Mouse (Mus musculus) heart, embryonic 13.5 days (tissue): ENCODE measurements around the gene Zfp385a. TPM values are rescaled to one million over a fixed set of nuclear protein-coding genes. Genes with fewer than 3 reads are reported as not detected.

ENCODE experiments used
- ATAC-seq: fragments of 200-750 bp; cut with Nextera tagmentation; 2 replicates; pipeline ENCODE4 v1.8.0; 2017; ENCODE audit warnings: moderate TSS enrichment; ENCODE audit not compliant: insufficient number of reproducible peaks, low FRiP score, low TSS enrichment; ENCODE audit errors: extremely low read depth
- H3K27ac ChIP-seq: fragments of 300-500 bp; sonication (generic); replicated peaks from 2 replicates; pipeline ENCODE4 v1.5.1; 2015; ENCODE audit warnings: moderate library complexity, mild to moderate bottlenecking, inconsistent platforms
- H3K27me3 ChIP-seq: fragments of 300-500 bp; sonication (generic); replicated peaks from 2 replicates; pipeline ENCODE4 v1.6.1; 2015; ENCODE audit warnings: mild to moderate bottlenecking, inconsistent platforms
- H3K36me3 ChIP-seq: fragments of 300-500 bp; sonication (generic); 2 replicates; pipeline ENCODE4 v1.6.1; 2015; ENCODE audit warnings: mild to moderate bottlenecking, inconsistent platforms
- H3K4me1 ChIP-seq: fragments of 300-500 bp; sonication (generic); 2 replicates; pipeline ENCODE4 v1.6.1; 2015; ENCODE audit warnings: inconsistent platforms
- H3K4me2 ChIP-seq: fragments of 300-500 bp; sonication (generic); 2 replicates; pipeline ENCODE4 v1.6.1; 2015; ENCODE audit warnings: inconsistent platforms, mild to moderate bottlenecking, moderate library complexity
- H3K4me3 ChIP-seq: fragments of 300-500 bp; sonication (generic); 2 replicates; pipeline ENCODE4 v1.5.1; 2015; ENCODE audit warnings: moderate library complexity, mild to moderate bottlenecking, inconsistent platforms
- H3K9ac ChIP-seq: fragments of 300-500 bp; sonication (generic); 2 replicates; pipeline ENCODE4 v1.6.1; 2015; ENCODE audit warnings: inconsistent platforms, mild to moderate bottlenecking, moderate library complexity
- H3K9me3 ChIP-seq: fragments of 300-500 bp; sonication (generic); 2 replicates; pipeline ENCODE4 v1.6.1; 2016; ENCODE audit warnings: inconsistent platforms
- whole genome bisulfite sequencing: fragments of 180-500 bp; shearing (Covaris S2); methylation state at CpG from one replicate; pipeline ENCODE4 v1.1.7; 2015; ENCODE audit warnings: mixed read lengths; 5-methylcytosine and 5-hydroxymethylcytosine counted together
- polyA plus RNA-seq: library from polyadenylated mRNA; unstranded; fragments of >200 nt; fragmentation: Nextera tagmentation; extraction: Ambion mirVana; gene quantifications from 2 replicates; pipeline ENCODE4 v1.2.1, GENCODE M21; 2015

Gene Zfp385a
- polyA plus RNA-seq, 1 experiment from 2014 or later = 8.9 TPM

GRCm38 (mm10) chr15:103335488-103336235 is 4.2 kb downstream of the Zfp385a start:
- no peak overlapping the region for H3K4me3 ChIP-seq
- no peak overlapping the region for H3K4me2 ChIP-seq
- no peaks in the 10 kb centered on the region for H3K36me3 ChIP-seq
- no peak overlapping the region for H3K9ac ChIP-seq
- peaks cover 50% of the 10 kb centered on the region for H3K27me3 ChIP-seq
- 26% methylated on average over 7 of the region's 7 CpGs for WGBS
- no peak for ATAC-seq
- H3K27ac ChIP-seq = no peak overlapping the region
- peaks cover 31% of the 10 kb centered on the region for H3K4me1 ChIP-seq
- H3K9me3 ChIP-seq = no peaks in the 10 kb centered on the region

- H3K36me3 ChIP-seq = no peaks in the 10 kb centered on the region
- no peak overlapping the region for H3K27ac ChIP-seq
- no peak for ATAC-seq
- peaks cover 25% of the 10 kb centered on the region for H3K4me1 ChIP-seq
- no peak overlapping the region for H3K9ac ChIP-seq
- 48% methylated on average over 3 of the region's 3 CpGs for WGBS
- H3K4me3 ChIP-seq = no peak overlapping the region
- peaks cover 43% of the 10 kb centered on the region for H3K27me3 ChIP-seq
- no peaks in the 10 kb centered on the region for H3K9me3 ChIP-seq
- no peak overlapping the region for H3K4me2 ChIP-seq
Measured at GRCm38 (mm10) chr15:103335040-103335439, 4.9 kb downstream of the Zfp385a start.

- no peak for ATAC-seq
- Histone ChIP-seq H3K36me3 (no peaks in the 10 kb centered on the region), H3K4me3 (no peak overlapping the region), H3K9me3 (no peaks in the 10 kb centered on the region), H3K4me2 (no peak overlapping the region), H3K27ac (no peak overlapping the region), H3K27me3 (peaks cover 35% of the 10 kb centered on the region), H3K9ac (no peak overlapping the region), H3K4me1 (peaks cover 17% of the 10 kb centered on the region)
- WGBS = 36% methylated on average over 2 of the region's 2 CpGs
Measured at GRCm38 (mm10) chr15:103334194-103334593, 5.7 kb downstream of the Zfp385a start.

- H3K4me2 ChIP-seq = no peak overlapping the region
- peaks cover 30% of the 10 kb centered on the region for H3K27me3 ChIP-seq
- H3K27ac ChIP-seq = no peak overlapping the region
- no peaks in the 10 kb centered on the region for H3K36me3 ChIP-seq
- WGBS = 71% methylated on average over 5 of the region's 5 CpGs
- no peak overlapping the region for H3K4me3 ChIP-seq
- H3K4me1 ChIP-seq = peaks cover 13% of the 10 kb centered on the region
- no peak for ATAC-seq
- no peaks in the 10 kb centered on the region for H3K9me3 ChIP-seq
- H3K9ac ChIP-seq = no peak overlapping the region
Measured at GRCm38 (mm10) chr15:103333738-103334137, 6.2 kb downstream of the Zfp385a start.

DNA sequence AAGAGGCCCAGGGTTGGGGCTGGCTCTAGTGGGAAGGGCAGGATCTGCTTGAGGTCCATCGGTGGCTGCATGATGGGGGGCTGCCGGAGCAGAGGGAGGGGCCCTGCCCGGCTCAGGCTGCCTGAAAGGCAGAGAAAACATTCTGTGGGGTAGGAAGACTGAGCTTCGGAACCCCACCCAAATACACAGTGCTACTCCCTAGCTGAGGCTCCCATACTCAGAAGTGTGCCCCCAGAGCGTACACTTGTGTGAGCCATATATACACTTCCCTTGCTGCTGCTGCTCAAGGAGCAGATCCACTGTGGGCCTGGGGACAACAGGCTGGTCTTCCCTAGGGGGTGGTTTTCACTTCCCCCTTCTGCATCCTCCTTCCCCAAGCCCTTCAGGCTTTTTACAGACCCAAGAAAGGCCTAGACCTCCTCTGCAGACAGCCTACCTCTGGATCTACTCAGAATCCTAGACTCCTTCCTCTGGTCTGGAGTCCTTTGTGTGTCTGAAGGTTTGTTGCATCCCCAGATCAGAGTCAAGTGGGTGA is 6.7 kb downstream of the Zfp385a start:
- peaks cover 27% of the 10 kb centered on the region for H3K27me3 ChIP-seq
- no peak; the same call in 1 of the 2 replicates for ATAC-seq

DNA sequence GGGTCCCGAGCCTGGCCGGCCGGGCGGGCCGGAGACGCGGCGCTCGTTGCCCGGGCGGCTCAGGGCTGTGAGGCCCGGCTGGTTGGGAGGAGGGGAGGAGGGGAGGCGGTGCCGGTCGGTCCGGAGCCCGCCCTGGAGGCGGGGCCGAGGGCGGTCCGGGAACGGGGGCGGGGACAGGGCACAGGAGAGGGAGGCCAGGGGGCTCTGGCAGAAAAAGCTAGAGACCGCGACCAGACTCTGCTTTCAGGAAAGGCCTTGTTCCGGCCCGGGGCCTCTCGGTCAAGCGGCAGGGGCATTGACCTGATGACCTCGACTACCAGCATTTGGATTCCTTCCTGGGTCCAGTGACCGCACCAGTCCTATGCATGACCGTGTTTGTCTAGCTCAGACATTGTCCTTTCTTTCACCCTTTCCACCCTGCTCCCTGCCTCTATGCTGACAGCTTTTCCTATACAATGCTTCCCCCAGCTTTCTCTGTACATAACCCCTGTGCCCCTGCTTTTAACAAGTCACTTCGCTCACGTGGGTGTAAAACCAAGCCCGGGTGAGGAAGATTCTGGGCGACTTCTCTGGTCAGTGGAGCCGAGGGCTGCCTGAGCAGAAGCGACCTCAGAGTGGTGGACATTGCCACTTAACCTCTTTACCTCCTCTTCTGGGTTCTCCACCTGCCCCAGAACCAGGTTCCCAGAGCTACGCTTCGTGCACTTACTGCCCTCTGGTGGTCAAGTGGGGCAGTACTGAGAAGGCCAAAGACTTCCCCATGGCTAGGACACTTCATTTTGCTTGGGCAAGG is 16.2 kb downstream of the Zfp385a start:
- H3K27me3 ChIP-seq = 0 out of 2 replicates have a peak, but pooled peaks cover 3% of the 10 kb centered on the region
- H3K9me3 ChIP-seq = no peaks in the 10 kb centered on the region
- ATAC-seq = peak; percentile 95
- 2% methylated on average over 37 of the region's 40 CpGs for WGBS
- H3K9ac ChIP-seq = peak overlapping the region; percentile 90
- H3K36me3 ChIP-seq = peaks cover 11% of the 10 kb centered on the region
- peak overlapping the region; percentile 74 for H3K4me3 ChIP-seq
- peaks cover 41% of the 10 kb centered on the region for H3K4me1 ChIP-seq
- peak overlapping the region; percentile 88 for H3K4me2 ChIP-seq
- H3K27ac ChIP-seq = peak overlapping the region; percentile 82

More for the DNA sequence above, 6.7 kb downstream of the Zfp385a start:
- Histone ChIP-seq H3K9me3 (no peaks in the 10 kb centered on the region), H3K9ac (no peak overlapping the region), H3K4me2 (no peak overlapping the region), H3K4me3 (no peak overlapping the region), H3K36me3 (no peaks in the 10 kb centered on the region), H3K27ac (no peak overlapping the region), H3K4me1 (peaks cover 13% of the 10 kb centered on the region)
- WGBS = 65% methylated on average over 5 of the region's 5 CpGs

- under 1% methylated on average over 21 of the region's 26 CpGs for WGBS
- H3K9me3 ChIP-seq = no peaks in the 10 kb centered on the region
- H3K4me3 ChIP-seq = peak overlapping the region; percentile 74
- ATAC-seq = peak; percentile 66
- H3K4me2 ChIP-seq = peak overlapping the region; percentile 88
- H3K36me3 ChIP-seq = peaks cover 13% of the 10 kb centered on the region
- no peaks in the 10 kb centered on the region for H3K27me3 ChIP-seq
- peak overlapping the region; percentile 82 for H3K27ac ChIP-seq
- peaks cover 46% of the 10 kb centered on the region for H3K4me1 ChIP-seq
- peak overlapping the region; percentile 90 for H3K9ac ChIP-seq
Measured at GRCm38 (mm10) chr15:103323070-103323454, 16.8 kb downstream of the Zfp385a start.

- WGBS = 59% methylated on average over 4 of the region's 4 CpGs
- Histone ChIP-seq H3K4me1 (peaks cover 53% of the 10 kb centered on the region), H3K9ac (peak overlapping the region; percentile 90), H3K4me2 (peak overlapping the region; percentile 88), H3K4me3 (peak overlapping the region; percentile 74), H3K9me3 (no peaks in the 10 kb centered on the region), H3K36me3 (peaks cover 19% of the 10 kb centered on the region), H3K27me3 (no peaks in the 10 kb centered on the region), H3K27ac (peak overlapping the region; percentile 82; the same call in 1 of the 2 replicates)
- ATAC-seq = no peak
Measured at GRCm38 (mm10) chr15:103322396-103322795, 17.5 kb downstream of the Zfp385a start.

GRCm38 (mm10) chr15:103321076-103321475 is 18.8 kb downstream of the Zfp385a start:
- WGBS = 47% methylated on average over 1 of the region's 1 CpGs
- H3K9ac ChIP-seq = peak overlapping the region; percentile 11; the same call in 1 of the 2 replicates
- no peak for ATAC-seq
- H3K4me2 ChIP-seq = no peak overlapping the region
- no peaks in the 10 kb centered on the region for H3K27me3 ChIP-seq
- H3K9me3 ChIP-seq = no peaks in the 10 kb centered on the region
- H3K4me3 ChIP-seq = no peak overlapping the region
- no peak overlapping the region for H3K27ac ChIP-seq
- peaks cover 61% of the 10 kb centered on the region for H3K4me1 ChIP-seq
- H3K36me3 ChIP-seq = peaks cover 31% of the 10 kb centered on the region

- WGBS = 62% methylated on average over 3 of the region's 3 CpGs
- H3K4me1 ChIP-seq = peaks cover 80% of the 10 kb centered on the region
- H3K27ac ChIP-seq = peak overlapping the region; percentile 51
Measured at GRCm38 (mm10) chr15:103318201-103318816, 21.6 kb downstream of the Zfp385a start.

GRCm38 (mm10) chr15:103317731-103318130 is 22.2 kb downstream of the Zfp385a start:
- Histone ChIP-seq H3K27me3 (0 out of 2 replicates have a peak, but pooled peaks cover 3% of the 10 kb centered on the region), H3K9me3 (no peaks in the 10 kb centered on the region), H3K36me3 (peaks cover 32% of the 10 kb centered on the region), H3K4me1 (peaks cover 77% of the 10 kb centered on the region), H3K27ac (peak overlapping the region; percentile 51), H3K4me2 (no peak overlapping the region), H3K4me3 (no peak overlapping the region), H3K9ac (peak overlapping the region; percentile 53)
- no peak for ATAC-seq
- 90% methylated on average over 8 of the region's 8 CpGs for WGBS

More at GRCm38 (mm10) chr15:103318201-103318816, 21.6 kb downstream of the Zfp385a start:
- Histone ChIP-seq H3K9me3 (no peaks in the 10 kb centered on the region), H3K9ac (peak overlapping the region; percentile 53), H3K27me3 (0 out of 2 replicates have a peak, but pooled peaks cover 3% of the 10 kb centered on the region), H3K36me3 (peaks cover 32% of the 10 kb centered on the region), H3K4me2 (no peak overlapping the region), H3K4me3 (no peak overlapping the region)
- no peak for ATAC-seq
